Mouse (Mus musculus): ENCODE results near the gene Rbfox3. TPM values are rescaled to one million over a fixed set of nuclear protein-coding genes. Genes with fewer than 3 reads are reported as not detected.

Rbfox3 gene
- polyA plus RNA-seq, 1 experiment from 2014 or later = 77.9 TPM

GRCm38 (mm10) chr11:118546269-118546668 is 365.1 kb downstream of the Rbfox3 start:
- H3K9me3 ChIP-seq = no peaks in the 10 kb centered on the region
- no peak for ATAC-seq (ENCODE audit: low FRiP score, low read depth)
- H3K9ac ChIP-seq = no peak overlapping the region
- peaks cover 45% of the 10 kb centered on the region for H3K4me1 ChIP-seq (replicated peaks)
- no peaks in the 10 kb centered on the region for H3K27me3 ChIP-seq
- no peak overlapping the region for H3K4me3 ChIP-seq
- H3K36me3 ChIP-seq = no peaks in the 10 kb centered on the region
- H3K4me2 ChIP-seq = no peak overlapping the region
- WGBS = 61% methylated on average over 8 of the region's 8 CpGs
- H3K27ac ChIP-seq (replicated peaks) = no peak overlapping the region

- WGBS = 40% methylated on average over 4 of the region's 4 CpGs
- H3K27me3 ChIP-seq = no peaks in the 10 kb centered on the region
- no peak overlapping the region for H3K27ac ChIP-seq (replicated peaks)
Measured at GRCm38 (mm10) chr11:118545690-118546089, 365.7 kb downstream of the Rbfox3 start.

GRCm38 (mm10) chr11:118544564-118544963 is 366.8 kb downstream of the Rbfox3 start:
- Histone ChIP-seq H3K27ac (replicated peaks) (peak overlapping the region; percentile 23; the same call in 1 of the 2 replicates), H3K9me3 (no peaks in the 10 kb centered on the region), H3K27me3 (no peaks in the 10 kb centered on the region), H3K4me3 (no peak overlapping the region), H3K4me2 (no peak overlapping the region), H3K36me3 (no peaks in the 10 kb centered on the region), H3K4me1 (replicated peaks) (peaks cover 40% of the 10 kb centered on the region), H3K9ac (no peak overlapping the region)
- ATAC-seq (ENCODE audit: low FRiP score, low read depth) = no peak
- 45% methylated on average over 6 of the region's 6 CpGs for WGBS

More at GRCm38 (mm10) chr11:118545690-118546089, 365.7 kb downstream of the Rbfox3 start:
- no peak for ATAC-seq (ENCODE audit: low FRiP score, low read depth)
- Histone ChIP-seq H3K4me2 (no peak overlapping the region), H3K4me3 (no peak overlapping the region), H3K9me3 (no peaks in the 10 kb centered on the region), H3K36me3 (no peaks in the 10 kb centered on the region), H3K4me1 (replicated peaks) (peaks cover 45% of the 10 kb centered on the region), H3K9ac (no peak overlapping the region)

- Histone ChIP-seq H3K4me2 (no peak overlapping the region), H3K9me3 (no peaks in the 10 kb centered on the region), H3K9ac (no peak overlapping the region), H3K4me1 (replicated peaks) (peaks cover 40% of the 10 kb centered on the region), H3K4me3 (no peak overlapping the region), H3K27ac (replicated peaks) (no peak overlapping the region), H3K36me3 (no peaks in the 10 kb centered on the region), H3K27me3 (no peaks in the 10 kb centered on the region)
- 83% methylated on average over 7 of the region's 7 CpGs for WGBS
- no peak for ATAC-seq (ENCODE audit: low FRiP score, low read depth)
Measured at GRCm38 (mm10) chr11:118542906-118543305, 368.5 kb downstream of the Rbfox3 start.

- Histone ChIP-seq H3K9me3 (no peaks in the 10 kb centered on the region), H3K4me2 (no peak overlapping the region), H3K4me3 (no peak overlapping the region), H3K9ac (no peak overlapping the region), H3K27me3 (no peaks in the 10 kb centered on the region), H3K4me1 (replicated peaks) (peaks cover 32% of the 10 kb centered on the region), H3K36me3 (no peaks in the 10 kb centered on the region), H3K27ac (replicated peaks) (no peak overlapping the region)
- 71% methylated on average over 12 of the region's 12 CpGs for WGBS
- ATAC-seq (ENCODE audit: low FRiP score, low read depth) = no peak
Measured at GRCm38 (mm10) chr11:118540411-118541026, 370.9 kb downstream of the Rbfox3 start.

- no peak for ATAC-seq (ENCODE audit: low FRiP score, low read depth)
- no peak overlapping the region; the same call in 1 of the 2 replicates for H3K27ac ChIP-seq (replicated peaks)
Measured at GRCm38 (mm10) chr11:118538008-118538407, 373.4 kb downstream of the Rbfox3 start.

GRCm38 (mm10) chr11:118534382-118535092 is 376.9 kb downstream of the Rbfox3 start:
- no peaks in the 10 kb centered on the region for H3K36me3 ChIP-seq
- peaks cover 42% of the 10 kb centered on the region for H3K4me1 ChIP-seq (replicated peaks)
- WGBS = 33% methylated on average over 18 of the region's 18 CpGs
- H3K27ac ChIP-seq (replicated peaks) = 0 out of 2 replicates have a peak overlapping the region, but pooled peaks have one; percentile 5
- H3K4me2 ChIP-seq = no peak overlapping the region
- no peaks in the 10 kb centered on the region for H3K27me3 ChIP-seq
- no peak overlapping the region for H3K4me3 ChIP-seq
- no peak overlapping the region for H3K9ac ChIP-seq
- ATAC-seq (ENCODE audit: low FRiP score, low read depth) = peak; percentile 32; the same call in 1 of the 2 replicates
- no peaks in the 10 kb centered on the region for H3K9me3 ChIP-seq

More at GRCm38 (mm10) chr11:118538008-118538407, 373.4 kb downstream of the Rbfox3 start:
- H3K36me3 ChIP-seq = no peaks in the 10 kb centered on the region
- H3K4me2 ChIP-seq = no peak overlapping the region
- no peak overlapping the region for H3K9ac ChIP-seq
- no peaks in the 10 kb centered on the region for H3K27me3 ChIP-seq
- 61% methylated on average over 11 of the region's 11 CpGs for WGBS
- no peak overlapping the region for H3K4me3 ChIP-seq
- no peaks in the 10 kb centered on the region for H3K9me3 ChIP-seq
- H3K4me1 ChIP-seq (replicated peaks) = peaks cover 39% of the 10 kb centered on the region

- Histone ChIP-seq H3K4me1 (replicated peaks) (peaks cover 64% of the 10 kb centered on the region), H3K4me2 (no peak overlapping the region), H3K9me3 (no peaks in the 10 kb centered on the region), H3K9ac (no peak overlapping the region), H3K27me3 (no peaks in the 10 kb centered on the region), H3K36me3 (no peaks in the 10 kb centered on the region), H3K27ac (replicated peaks) (peak overlapping the region; percentile 65), H3K4me3 (no peak overlapping the region)
- ATAC-seq (ENCODE audit: low FRiP score, low read depth) = 0 out of 2 replicates have a peak, but pooled peaks have one; percentile 4
- 65% methylated on average over 8 of the region's 8 CpGs for WGBS
Measured at GRCm38 (mm10) chr11:118530313-118530712, 381.1 kb downstream of the Rbfox3 start.

GRCm38 (mm10) chr11:118528761-118529160 is 382.6 kb downstream of the Rbfox3 start:
- Histone ChIP-seq H3K4me2 (no peak overlapping the region), H3K9ac (no peak overlapping the region), H3K9me3 (no peaks in the 10 kb centered on the region), H3K27ac (replicated peaks) (no peak overlapping the region), H3K36me3 (no peaks in the 10 kb centered on the region), H3K4me1 (replicated peaks) (peaks cover 63% of the 10 kb centered on the region), H3K4me3 (no peak overlapping the region), H3K27me3 (no peaks in the 10 kb centered on the region)
- no peak for ATAC-seq (ENCODE audit: low FRiP score, low read depth)
- 90% methylated on average over 9 of the region's 9 CpGs for WGBS

- 34% methylated on average over 11 of the region's 11 CpGs for WGBS
- H3K27ac ChIP-seq (replicated peaks) = peak overlapping the region; percentile 78
- no peaks in the 10 kb centered on the region for H3K27me3 ChIP-seq
- peak; percentile 33; the same call in 1 of the 2 replicates for ATAC-seq (ENCODE audit: low FRiP score, low read depth)
- no peaks in the 10 kb centered on the region for H3K9me3 ChIP-seq
- no peak overlapping the region for H3K4me2 ChIP-seq
- no peak overlapping the region for H3K4me3 ChIP-seq
- no peak overlapping the region for H3K9ac ChIP-seq
- peaks cover 43% of the 10 kb centered on the region for H3K4me1 ChIP-seq (replicated peaks)
- no peaks in the 10 kb centered on the region for H3K36me3 ChIP-seq
Measured at GRCm38 (mm10) chr11:118525059-118525458, 386.3 kb downstream of the Rbfox3 start.

- WGBS = 83% methylated on average over 4 of the region's 4 CpGs
- Histone ChIP-seq H3K4me1 (replicated peaks) (peaks cover 33% of the 10 kb centered on the region), H3K27me3 (no peaks in the 10 kb centered on the region), H3K4me3 (no peak overlapping the region), H3K36me3 (no peaks in the 10 kb centered on the region), H3K9me3 (no peaks in the 10 kb centered on the region), H3K9ac (no peak overlapping the region), H3K27ac (replicated peaks) (no peak overlapping the region), H3K4me2 (no peak overlapping the region)
- ATAC-seq (ENCODE audit: low FRiP score, low read depth) = no peak
Measured at GRCm38 (mm10) chr11:118523496-118524145, 387.8 kb downstream of the Rbfox3 start.

- peaks cover 29% of the 10 kb centered on the region for H3K4me1 ChIP-seq (replicated peaks)
- WGBS = 71% methylated on average over 2 of the region's 2 CpGs
- no peak for ATAC-seq (ENCODE audit: low FRiP score, low read depth)
Measured at GRCm38 (mm10) chr11:118520932-118521331, 390.5 kb downstream of the Rbfox3 start.

More at GRCm38 (mm10) chr11:118520932-118521331, 390.5 kb downstream of the Rbfox3 start:
- no peak overlapping the region for H3K4me2 ChIP-seq
- H3K27me3 ChIP-seq = no peaks in the 10 kb centered on the region
- no peaks in the 10 kb centered on the region for H3K9me3 ChIP-seq
- no peaks in the 10 kb centered on the region for H3K36me3 ChIP-seq
- no peak overlapping the region for H3K4me3 ChIP-seq
- H3K27ac ChIP-seq (replicated peaks) = no peak overlapping the region
- no peak overlapping the region for H3K9ac ChIP-seq

All from hindbrain, embryonic 15.5 days (tissue).